Mouse (Mus musculus) lung, adult 2 months (tissue): ENCODE data around the gene Notch4.

Source experiments
- CTCF ChIP-seq: fragments of 200-500 bp; IDR thresholded peaks from 2 replicates; pipeline ENCODE4 v1.5.1; 2011; ENCODE audit warnings: mild to moderate bottlenecking, low read length, control low read depth; ENCODE audit not compliant: insufficient read depth
- POLR2A ChIP-seq: fragments of 200-500 bp; IDR thresholded peaks from 2 replicates; pipeline ENCODE4 v1.6.1; 2011; ENCODE audit warnings: low read depth, mild to moderate bottlenecking, control low read depth, low read length, borderline replicate concordance; ENCODE audit errors: extremely low read depth

DNA sequence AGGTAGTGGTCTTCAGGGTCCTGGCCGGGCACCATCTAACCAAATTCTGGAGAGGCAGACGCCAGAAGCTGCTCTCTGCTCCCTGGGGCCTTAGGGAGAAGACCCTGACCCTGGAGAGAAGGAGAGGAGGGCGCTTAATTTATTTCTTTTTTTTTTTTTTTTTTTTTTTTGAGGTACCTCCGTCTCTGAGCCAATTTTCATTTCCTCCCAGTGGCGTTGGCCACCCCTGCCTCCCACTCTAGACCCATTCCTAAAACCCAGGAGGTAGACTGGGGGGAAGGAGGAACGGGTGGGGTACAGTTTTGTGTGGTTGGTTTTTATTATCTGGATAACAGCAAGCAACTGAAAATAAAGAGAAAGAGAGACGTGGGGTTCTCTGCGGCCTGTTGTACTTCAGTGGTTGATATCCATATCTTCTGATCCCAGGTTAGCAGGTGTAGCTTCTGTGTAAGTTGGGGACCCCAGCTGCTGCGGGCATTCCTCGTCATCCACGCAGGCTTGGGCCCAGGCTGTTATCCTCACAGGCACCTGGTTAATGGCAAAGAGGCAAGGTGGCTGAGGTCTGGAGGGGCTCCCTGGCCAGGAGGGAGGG, 49.1 kb downstream of the Notch4 start:
- no peak for TF ChIP-seq POLR2A
- no peak for TF ChIP-seq CTCF
